Mouse (Mus musculus): ENCODE results near the gene Pecam1. TPM values are rescaled to one million over a fixed set of nuclear protein-coding genes. Genes with fewer than 3 reads are reported as not detected.

Gene Pecam1
- polyA plus RNA-seq, 1 experiment from 2014 or later: 69.9 TPM

GRCm38 (mm10) chr11:106612961-106613637, 137.3 kb downstream of the Pecam1 start, which contains the start of gene Tex2:
TSS of gene Tex2 (minus strand) at chr11:106613423.
- Histone ChIP-seq H3K4me1 (ENCODE audit: control insufficient read depth in 2 of 2, insufficient read depth in 2 of 2, low read length in 2 of 2) (peaks cover 20 to 39% of the 10 kb centered on the region in 2 experiments), H3K36me3 (ENCODE audit: control insufficient read depth, insufficient read depth, low read length) (no peaks in the 10 kb centered on the region), H3K4me3 (ENCODE audit: control insufficient read depth in 1 of 2, insufficient read depth in 1 of 2, low read depth in 1 of 2, low read length in 2 of 2) (peak within 1 kb of the TSS; percentile 77 to 97), H3K9me3 (ENCODE audit: control insufficient read depth, low read length) (no peaks in the 10 kb centered on the region), H3K27me3 (ENCODE audit: control insufficient read depth, insufficient read depth, low read length) (no peaks in the 10 kb centered on the region), H3K9ac (ENCODE audit: low read length) (peak within 1 kb of the TSS; percentile 97), H3K4me2 (ENCODE audit: low read length) (peak within 1 kb of the TSS; percentile 92), H3K27ac (replicated peaks in 1 of 2; ENCODE audit: control insufficient read depth in 1 of 2, insufficient read depth in 1 of 2, low read depth in 2 of 2, low read length in 2 of 2) (peak within 1 kb of the TSS; percentile 88 to 94)
- WGBS: under 1% methylated on average over 45 of the region's 45 CpGs
- peak; percentile 95 for ATAC-seq (ENCODE audit: insufficient number of reproducible peaks, insufficient read depth, low FRiP score, low read depth)

- Histone ChIP-seq H3K4me1 (ENCODE audit: control insufficient read depth in 2 of 2, insufficient read depth in 2 of 2, low read length in 2 of 2) (peaks cover 20 to 39% of the 10 kb centered on the region in 2 experiments), H3K9ac (ENCODE audit: low read length) (peak overlapping the region; percentile 97)
- peak; percentile 68 for ATAC-seq (ENCODE audit: insufficient number of reproducible peaks, insufficient read depth, low FRiP score, low read depth)
Measured at GRCm38 (mm10) chr11:106612209-106612960, 138.0 kb downstream of the Pecam1 start.

GRCm38 (mm10) chr11:106609731-106610130, 140.7 kb downstream of the Pecam1 start:
- Histone ChIP-seq H3K27ac (replicated peaks in 1 of 2; ENCODE audit: control insufficient read depth in 1 of 2, insufficient read depth in 1 of 2, low read depth in 2 of 2, low read length in 2 of 2) (no peak overlapping the region; a peak in 1 of 4 replicates), H3K4me2 (ENCODE audit: low read length) (0 out of 2 replicates have a peak overlapping the region, but pooled peaks have one; percentile 9)
- WGBS: 58% methylated on average over 8 of the region's 8 CpGs

More at GRCm38 (mm10) chr11:106612209-106612960, 138.0 kb downstream of the Pecam1 start:
- Histone ChIP-seq H3K4me2 (ENCODE audit: low read length) (peak overlapping the region; percentile 92), H3K27ac (replicated peaks in 1 of 2; ENCODE audit: control insufficient read depth in 1 of 2, insufficient read depth in 1 of 2, low read depth in 2 of 2, low read length in 2 of 2) (peak overlapping the region; percentile 73 to 94), H3K27me3 (ENCODE audit: control insufficient read depth, insufficient read depth, low read length) (no peaks in the 10 kb centered on the region), H3K9me3 (ENCODE audit: control insufficient read depth, low read length) (no peaks in the 10 kb centered on the region), H3K36me3 (ENCODE audit: control insufficient read depth, insufficient read depth, low read length) (no peaks in the 10 kb centered on the region), H3K4me3 (ENCODE audit: control insufficient read depth in 1 of 2, insufficient read depth in 1 of 2, low read depth in 1 of 2, low read length in 2 of 2) (peak overlapping the region; percentile 77 to 97)
- under 1% methylated on average over 63 of the region's 67 CpGs for WGBS

GRCm38 (mm10) chr11:106607316-106607715, 143.1 kb downstream of the Pecam1 start:
- Histone ChIP-seq H3K4me2 (ENCODE audit: low read length) (no peak overlapping the region), H3K9me3 (ENCODE audit: control insufficient read depth, low read length) (no peaks in the 10 kb centered on the region), H3K9ac (ENCODE audit: low read length) (no peak overlapping the region), H3K36me3 (ENCODE audit: control insufficient read depth, insufficient read depth, low read length) (no peaks in the 10 kb centered on the region), H3K4me1 (ENCODE audit: control insufficient read depth in 2 of 2, insufficient read depth in 2 of 2, low read length in 2 of 2) (peaks cover 14 to 29% of the 10 kb centered on the region in 2 experiments), H3K27me3 (ENCODE audit: control insufficient read depth, insufficient read depth, low read length) (no peaks in the 10 kb centered on the region), H3K4me3 (ENCODE audit: control insufficient read depth in 1 of 2, insufficient read depth in 1 of 2, low read depth in 1 of 2, low read length in 2 of 2) (no peak overlapping the region), H3K27ac (replicated peaks in 1 of 2; ENCODE audit: control insufficient read depth in 1 of 2, insufficient read depth in 1 of 2, low read depth in 2 of 2, low read length in 2 of 2) (no peak overlapping the region)
- WGBS: 78% methylated on average over 6 of the region's 6 CpGs
- ATAC-seq (ENCODE audit: insufficient number of reproducible peaks, insufficient read depth, low FRiP score, low read depth): no peak

More at GRCm38 (mm10) chr11:106609731-106610130, 140.7 kb downstream of the Pecam1 start:
- Histone ChIP-seq H3K36me3 (ENCODE audit: control insufficient read depth, insufficient read depth, low read length) (no peaks in the 10 kb centered on the region), H3K4me3 (ENCODE audit: control insufficient read depth in 1 of 2, insufficient read depth in 1 of 2, low read depth in 1 of 2, low read length in 2 of 2) (no peak overlapping the region), H3K4me1 (ENCODE audit: control insufficient read depth in 2 of 2, insufficient read depth in 2 of 2, low read length in 2 of 2) (peaks cover 20 to 39% of the 10 kb centered on the region in 2 experiments), H3K9ac (ENCODE audit: low read length) (no peak overlapping the region), H3K27me3 (ENCODE audit: control insufficient read depth, insufficient read depth, low read length) (no peaks in the 10 kb centered on the region), H3K9me3 (ENCODE audit: control insufficient read depth, low read length) (no peaks in the 10 kb centered on the region)
- ATAC-seq (ENCODE audit: insufficient number of reproducible peaks, insufficient read depth, low FRiP score, low read depth): no peak

- Histone ChIP-seq H3K9ac (ENCODE audit: low read length) (no peak overlapping the region), H3K4me1 (ENCODE audit: control insufficient read depth in 2 of 2, insufficient read depth in 2 of 2, low read length in 2 of 2) (peaks cover 9 to 25% of the 10 kb centered on the region in 2 experiments), H3K4me3 (ENCODE audit: control insufficient read depth in 1 of 2, insufficient read depth in 1 of 2, low read depth in 1 of 2, low read length in 2 of 2) (no peak overlapping the region), H3K9me3 (ENCODE audit: control insufficient read depth, low read length) (no peaks in the 10 kb centered on the region), H3K27me3 (ENCODE audit: control insufficient read depth, insufficient read depth, low read length) (no peaks in the 10 kb centered on the region), H3K36me3 (ENCODE audit: control insufficient read depth, insufficient read depth, low read length) (no peaks in the 10 kb centered on the region), H3K27ac (replicated peaks in 1 of 2; ENCODE audit: control insufficient read depth in 1 of 2, insufficient read depth in 1 of 2, low read depth in 2 of 2, low read length in 2 of 2) (no peak overlapping the region), H3K4me2 (ENCODE audit: low read length) (no peak overlapping the region)
- ATAC-seq (ENCODE audit: insufficient number of reproducible peaks, insufficient read depth, low FRiP score, low read depth): no peak
- 61% methylated on average over 5 of the region's 5 CpGs for WGBS
Measured at GRCm38 (mm10) chr11:106606042-106606441, 144.4 kb downstream of the Pecam1 start.

Small RNA genes within 50 kb of the gene (microRNA-seq; reads per million reads assigned to microRNA genes)
- gene Gm25994 (not detected), gene Mir3064 (7.3 reads per million, percentile 19 among the genes with 10 or more reads in this experiment)

Other genes with a start within 250 kb of the Pecam1 start
- 13.5 and 14.4 TPM in 2 replicates for gene Tex2, start 137.2 kb downstream of the Pecam1 start, polyA plus RNA-seq (2014; fragmentation: Nextera tagmentation; extraction: Ambion mirVana)
- gene Milr1, start 598 bp upstream of the Pecam1 start, polyA plus RNA-seq (2014; fragmentation: Nextera tagmentation; extraction: Ambion mirVana): 1.6 and 2.0 TPM in 2 replicates
- gene Polg2, start 28.9 kb upstream of the Pecam1 start, polyA plus RNA-seq (2014; fragmentation: Nextera tagmentation; extraction: Ambion mirVana): 7.4 and 10.0 TPM in 2 replicates
- 232 and 251 TPM in 2 replicates for gene Ddx5, start 38.6 kb upstream of the Pecam1 start, polyA plus RNA-seq (2014; fragmentation: Nextera tagmentation; extraction: Ambion mirVana)
- 12.9 and 14.4 TPM in 2 replicates for gene Cep95, start 38.6 kb upstream of the Pecam1 start, polyA plus RNA-seq (2014; fragmentation: Nextera tagmentation; extraction: Ambion mirVana)
- gene Smurf2, start 170.1 kb upstream of the Pecam1 start, polyA plus RNA-seq (2014; fragmentation: Nextera tagmentation; extraction: Ambion mirVana): 16.5 and 17.4 TPM in 2 replicates
- 228 and 258 TPM in 2 replicates for gene Kpna2, start 248.9 kb upstream of the Pecam1 start, polyA plus RNA-seq (2014; fragmentation: Nextera tagmentation; extraction: Ambion mirVana)

All from heart, embryonic 14.5 days (tissue).